Mouse (Mus musculus) stomach, postnatal 0 days (tissue): ENCODE results near the gene Fignl2. TPM values are rescaled to one million over a fixed set of nuclear protein-coding genes. Genes with fewer than 3 reads are reported as not detected.

Experiments used
- ATAC-seq: fragments of 200-750 bp; cut with Nextera tagmentation; 2 replicates; pipeline ENCODE4 v1.8.0; 2017; ENCODE audit not compliant: low FRiP score, low TSS enrichment
- DNase-seq: peaks from one replicate; pipeline ENCODE4 v3.0.0-alpha.2; 2016; ENCODE audit warnings: low spot score
- H3K27ac ChIP-seq: fragments of 300-500 bp; sonication (generic); replicated peaks from 2 replicates; pipeline ENCODE4 v1.5.1; 2014; ENCODE audit warnings: mild to moderate bottlenecking, control low read depth
- H3K27me3 ChIP-seq: fragments of 300-500 bp; sonication (generic); 2 replicates; pipeline ENCODE4 v1.6.1; 2014; ENCODE audit warnings: low read length; ENCODE audit not compliant: control insufficient read depth, insufficient read depth
- H3K36me3 ChIP-seq: fragments of 300-500 bp; sonication (generic); 2 replicates; pipeline ENCODE4 v1.6.1; 2014; ENCODE audit warnings: low read length, mixed read lengths; ENCODE audit not compliant: control insufficient read depth, insufficient read depth
- H3K4me1 ChIP-seq: fragments of 300-500 bp; sonication (generic); replicated peaks from 2 replicates; pipeline ENCODE4 v1.6.1; 2014; ENCODE audit warnings: antibody characterized with exemption; ENCODE audit not compliant: control insufficient read depth, insufficient read depth
- H3K4me2 ChIP-seq: fragments of 300-500 bp; sonication (generic); replicated peaks from 2 replicates; pipeline ENCODE4 v1.6.1; 2014; ENCODE audit warnings: low read depth, mild to moderate bottlenecking, control low read depth, moderate library complexity
- H3K4me3 ChIP-seq: fragments of 300-500 bp; sonication (generic); 2 replicates; pipeline ENCODE4 v1.5.1; 2014; ENCODE audit warnings: low read depth, low read length, control low read depth
- H3K9ac ChIP-seq: fragments of 300-500 bp; sonication (generic); 2 replicates; pipeline ENCODE4 v1.6.1; 2014; ENCODE audit warnings: mild to moderate bottlenecking, low read length, control low read depth, mixed read lengths
- H3K9me3 ChIP-seq: fragments of 300-500 bp; sonication (generic); 2 replicates; pipeline ENCODE4 v1.6.1; 2016; ENCODE audit warnings: low read length; ENCODE audit not compliant: control insufficient read depth
- CTCF ChIP-seq: IDR thresholded peaks from 2 replicates; pipeline ENCODE4 v1.5.1; 2016; ENCODE audit warnings: antibody characterized with exemption, low read depth, mild to moderate bottlenecking, moderate library complexity
- EP300 ChIP-seq: optimal IDR thresholded peaks from 2 replicates; pipeline ENCODE3; 2016; ENCODE audit warnings: antibody characterized with exemption
- WGBS: fragments of 180-500 bp; shearing (Covaris S2); extraction: QIAGEN DNeasy Blood & Tissue Kit; methylation state at CpG from one replicate; pipeline ENCODE4 v1.1.7; 2014; 5-methylcytosine and 5-hydroxymethylcytosine counted together
- polyA plus RNA-seq: library from polyadenylated mRNA; unstranded; fragments of >200 nt; fragmentation: Nextera tagmentation; extraction: Ambion mirVana; gene quantifications from 2 replicates; pipeline ENCODE4 v1.2.1, GENCODE M21; 2015

The Fignl2 gene
- polyA plus RNA-seq, 1 experiment from 2014 or later, result 0.19 TPM

- H3K4me1 ChIP-seq, result 0 out of 2 replicates have a peak, but pooled peaks cover 2% of the 10 kb centered on the region
- WGBS, result 52% methylated on average over 14 of the region's 14 CpGs
- no peak overlapping the region; the same call in 1 of the 2 replicates for H3K9ac ChIP-seq
- no peak for DNase-seq
- H3K9me3 ChIP-seq, result no peaks in the 10 kb centered on the region
- H3K36me3 ChIP-seq, result no peaks in the 10 kb centered on the region
- no peak overlapping the region for H3K27ac ChIP-seq
- peak; percentile 14; the same call in 1 of the 2 replicates for ATAC-seq
- no peak overlapping the region for H3K4me2 ChIP-seq
- no peaks in the 10 kb centered on the region for H3K27me3 ChIP-seq
- no peak overlapping the region for H3K4me3 ChIP-seq
- no peak for TF ChIP-seq EP300
- TF ChIP-seq CTCF, result no peak
Measured at GRCm38 (mm10) chr15:101092121-101092828, 13.9 kb upstream of the Fignl2 start.

- DNase-seq, result no peak
- no peak for ATAC-seq
- H3K36me3 ChIP-seq, result no peaks in the 10 kb centered on the region
- H3K9ac ChIP-seq, result no peak overlapping the region
- H3K27me3 ChIP-seq, result no peaks in the 10 kb centered on the region
- no peak overlapping the region for H3K27ac ChIP-seq
- 0 out of 2 replicates have a peak, but pooled peaks cover 2% of the 10 kb centered on the region for H3K4me1 ChIP-seq
- 94% methylated on average over 8 of the region's 8 CpGs for WGBS
- H3K9me3 ChIP-seq, result no peaks in the 10 kb centered on the region
- no peak overlapping the region for H3K4me3 ChIP-seq
- H3K4me2 ChIP-seq, result no peak overlapping the region
- TF ChIP-seq CTCF, result no peak
- TF ChIP-seq EP300, result no peak
Measured at GRCm38 (mm10) chr15:101091551-101091950, 13.2 kb upstream of the Fignl2 start.

- TF ChIP-seq EP300, result no peak
- no peak for TF ChIP-seq CTCF
- no peak overlapping the region for H3K4me3 ChIP-seq
- no peaks in the 10 kb centered on the region for H3K36me3 ChIP-seq
- H3K27ac ChIP-seq, result no peak overlapping the region
- no peak for ATAC-seq
- DNase-seq, result no peak
- H3K9ac ChIP-seq, result no peak overlapping the region
- H3K4me2 ChIP-seq, result no peak overlapping the region
- 0 out of 2 replicates have a peak, but pooled peaks cover 2% of the 10 kb centered on the region for H3K4me1 ChIP-seq
- H3K9me3 ChIP-seq, result no peaks in the 10 kb centered on the region
- no peaks in the 10 kb centered on the region for H3K27me3 ChIP-seq
- 67% methylated on average over 4 of the region's 4 CpGs for WGBS
Measured at GRCm38 (mm10) chr15:101088291-101088690, 9.9 kb upstream of the Fignl2 start.

GRCm38 (mm10) chr15:101086956-101087355 is 8.6 kb upstream of the Fignl2 start:
- no peak for ATAC-seq
- TF ChIP-seq CTCF, result no peak
- no peak for TF ChIP-seq EP300
- 53% methylated on average over 3 of the region's 3 CpGs for WGBS
- DNase-seq, result no peak
- Histone ChIP-seq H3K9me3 (no peaks in the 10 kb centered on the region), H3K4me2 (no peak overlapping the region), H3K4me1 (no peaks in the 10 kb centered on the region), H3K36me3 (no peaks in the 10 kb centered on the region), H3K4me3 (no peak overlapping the region), H3K27me3 (no peaks in the 10 kb centered on the region), H3K9ac (no peak overlapping the region), H3K27ac (no peak overlapping the region)

GRCm38 (mm10) chr15:101086451-101086850 is 8.1 kb upstream of the Fignl2 start:
- Histone ChIP-seq H3K4me3 (no peak overlapping the region), H3K27ac (no peak overlapping the region), H3K9me3 (no peaks in the 10 kb centered on the region), H3K4me1 (no peaks in the 10 kb centered on the region), H3K4me2 (no peak overlapping the region), H3K36me3 (no peaks in the 10 kb centered on the region), H3K27me3 (no peaks in the 10 kb centered on the region), H3K9ac (no peak overlapping the region)
- TF ChIP-seq EP300, result no peak
- TF ChIP-seq CTCF, result no peak
- no peak for DNase-seq
- ATAC-seq, result no peak
- WGBS, result 58% methylated on average over 9 of the region's 9 CpGs

GRCm38 (mm10) chr15:101084499-101084898 is 6.1 kb upstream of the Fignl2 start:
- no peaks in the 10 kb centered on the region for H3K9me3 ChIP-seq
- TF ChIP-seq CTCF, result no peak
- TF ChIP-seq EP300, result no peak
- ATAC-seq, result peak; percentile 22; the same call in 1 of the 2 replicates
- no peak overlapping the region for H3K27ac ChIP-seq
- no peak overlapping the region for H3K4me3 ChIP-seq
- H3K36me3 ChIP-seq, result no peaks in the 10 kb centered on the region
- no peak overlapping the region for H3K4me2 ChIP-seq
- H3K27me3 ChIP-seq, result no peaks in the 10 kb centered on the region
- WGBS, result 66% methylated on average over 10 of the region's 10 CpGs
- H3K9ac ChIP-seq, result no peak overlapping the region
- H3K4me1 ChIP-seq, result no peaks in the 10 kb centered on the region
- DNase-seq, result no peak
